Mouse (Mus musculus) heart, embryonic 15.5 days (tissue): ENCODE data around the gene Fads2. TPM values are rescaled to one million over a fixed set of nuclear protein-coding genes. Genes with fewer than 3 reads are reported as not detected.

Experiments used
- ATAC-seq: fragments of 200-750 bp; cut with Nextera tagmentation; replicated peaks from 2 replicates; pipeline ENCODE4 v1.8.0; 2017; ENCODE audit warnings: low read depth, moderate TSS enrichment; ENCODE audit not compliant: insufficient number of reproducible peaks, insufficient read depth, low FRiP score
- H3K27ac ChIP-seq: fragments of 300-500 bp; sonication (generic); 2 replicates; pipeline ENCODE4 v1.5.1; 2015; ENCODE audit warnings: mild to moderate bottlenecking, inconsistent platforms
- H3K27me3 ChIP-seq: fragments of 300-500 bp; sonication (generic); 2 replicates; pipeline ENCODE4 v1.6.1; 2015; ENCODE audit warnings: inconsistent platforms
- H3K36me3 ChIP-seq: fragments of 300-500 bp; sonication (generic); 2 replicates; pipeline ENCODE4 v1.6.1; 2015; ENCODE audit warnings: mild to moderate bottlenecking, inconsistent platforms
- H3K4me1 ChIP-seq: fragments of 300-500 bp; sonication (generic); replicated peaks from 2 replicates; pipeline ENCODE4 v1.6.1; 2015; ENCODE audit warnings: inconsistent platforms
- H3K4me2 ChIP-seq: fragments of 300-500 bp; sonication (generic); 2 replicates; pipeline ENCODE4 v1.6.1; 2015; ENCODE audit warnings: inconsistent platforms, mild to moderate bottlenecking, moderate library complexity
- H3K4me3 ChIP-seq: fragments of 300-500 bp; sonication (generic); 2 replicates; pipeline ENCODE4 v1.5.1; 2015; ENCODE audit warnings: mild to moderate bottlenecking, inconsistent platforms
- H3K9ac ChIP-seq: fragments of 300-500 bp; sonication (generic); 2 replicates; pipeline ENCODE4 v1.6.1; 2015; ENCODE audit warnings: mild to moderate bottlenecking, inconsistent platforms
- H3K9me3 ChIP-seq: fragments of 300-500 bp; sonication (generic); replicated peaks from 2 replicates; pipeline ENCODE4 v1.6.1; 2016; ENCODE audit warnings: inconsistent platforms
- WGBS: fragments of 180-500 bp; shearing (Covaris S2); methylation state at CpG from one replicate; pipeline ENCODE4 v1.1.7; 2015; ENCODE audit warnings: mixed read lengths; 5-methylcytosine and 5-hydroxymethylcytosine counted together
- polyA plus RNA-seq: library from polyadenylated mRNA; unstranded; fragments of >200 nt; fragmentation: Nextera tagmentation; extraction: Ambion mirVana; gene quantifications from 2 replicates; pipeline ENCODE4 v1.2.1, GENCODE M21; 2015

Gene Fads2
- polyA plus RNA-seq, 1 experiment from 2014 or later, result 29.3 TPM

DNA sequence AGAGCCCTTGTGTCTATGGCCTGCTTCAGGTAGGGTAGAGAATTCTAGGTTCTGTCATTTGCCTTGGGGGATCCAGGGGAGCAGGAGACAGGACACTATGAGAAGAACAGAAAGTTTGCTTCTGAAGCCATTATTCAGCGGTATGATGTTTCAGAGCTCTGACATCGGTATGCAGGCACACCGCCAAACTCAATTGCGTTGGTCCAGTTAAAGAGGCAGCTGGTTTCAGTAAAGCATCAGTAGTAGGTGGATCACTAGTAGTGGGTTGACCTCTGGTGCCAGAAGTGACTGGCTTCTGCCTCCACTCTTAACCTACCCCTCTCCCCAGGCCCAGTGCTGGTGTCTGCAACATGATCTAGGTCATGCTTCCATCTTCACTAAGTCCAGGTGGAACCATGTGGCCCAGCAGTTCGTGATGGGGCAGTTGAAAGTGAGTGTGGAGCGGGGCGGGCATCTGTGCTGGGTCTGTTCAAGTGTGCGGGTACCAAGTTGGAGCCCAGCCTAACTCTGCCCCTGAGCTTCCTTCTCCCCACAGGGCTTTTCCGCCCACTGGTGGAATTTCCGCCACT lies 47.8 kb downstream of the Fads2 start:
- 93% methylated on average over 10 of the region's 10 CpGs for WGBS
- H3K4me1 ChIP-seq, result peaks cover 26% of the 10 kb centered on the region
- H3K27me3 ChIP-seq, result no peaks in the 10 kb centered on the region
- H3K4me3 ChIP-seq, result no peak overlapping the region
- ATAC-seq, result no peak
- H3K9ac ChIP-seq, result no peak overlapping the region
- no peak overlapping the region for H3K4me2 ChIP-seq
- peaks cover 63% of the 10 kb centered on the region for H3K36me3 ChIP-seq
- H3K27ac ChIP-seq, result no peak overlapping the region
- no peaks in the 10 kb centered on the region for H3K9me3 ChIP-seq

DNA sequence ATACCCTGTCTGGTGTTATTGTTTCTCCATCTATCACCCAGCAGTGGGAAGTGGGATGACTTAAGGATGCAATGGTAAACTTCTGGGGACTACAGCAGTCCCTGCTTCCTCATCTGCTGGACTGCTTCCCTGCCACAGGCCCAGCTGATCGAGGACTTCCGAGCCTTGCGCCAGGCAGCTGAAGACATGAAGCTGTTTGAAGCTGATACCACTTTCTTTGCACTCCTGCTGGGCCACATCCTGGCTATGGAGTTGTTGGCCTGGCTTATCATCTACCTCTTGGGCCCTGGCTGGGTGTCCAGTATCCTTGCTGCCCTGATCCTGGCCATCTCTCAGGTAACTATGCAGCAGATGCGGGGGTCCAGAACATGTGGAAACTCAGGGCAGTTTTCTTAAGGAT lies 48.8 kb downstream of the Fads2 start:
- H3K4me3 ChIP-seq, result no peak overlapping the region
- no peak overlapping the region for H3K27ac ChIP-seq
- H3K9ac ChIP-seq, result no peak overlapping the region
- H3K36me3 ChIP-seq, result peaks cover 52% of the 10 kb centered on the region
- H3K9me3 ChIP-seq, result no peaks in the 10 kb centered on the region
- 87% methylated on average over 4 of the region's 4 CpGs for WGBS
- H3K4me1 ChIP-seq, result peaks cover 30% of the 10 kb centered on the region
- H3K27me3 ChIP-seq, result no peaks in the 10 kb centered on the region
- ATAC-seq, result no peak
- no peak overlapping the region for H3K4me2 ChIP-seq

- H3K36me3 ChIP-seq, result peaks cover 30% of the 10 kb centered on the region
- H3K4me3 ChIP-seq, result no peak overlapping the region
- H3K27me3 ChIP-seq, result no peaks in the 10 kb centered on the region
- H3K4me1 ChIP-seq, result peaks cover 52% of the 10 kb centered on the region
- no peaks in the 10 kb centered on the region for H3K9me3 ChIP-seq
- H3K27ac ChIP-seq, result no peak overlapping the region
- WGBS, result 63% methylated on average over 2 of the region's 2 CpGs
- H3K4me2 ChIP-seq, result no peak overlapping the region
- no peak for ATAC-seq
- no peak overlapping the region for H3K9ac ChIP-seq
Observed at GRCm38 (mm10) chr19:10050438-10050837, 51.1 kb downstream of the Fads2 start.

- H3K36me3 ChIP-seq, result peaks cover 21% of the 10 kb centered on the region
- no peak overlapping the region for H3K9ac ChIP-seq
- H3K27ac ChIP-seq, result no peak overlapping the region
- H3K4me2 ChIP-seq, result no peak overlapping the region
- no peak overlapping the region for H3K4me3 ChIP-seq
- peaks cover 60% of the 10 kb centered on the region for H3K4me1 ChIP-seq
- H3K27me3 ChIP-seq, result no peaks in the 10 kb centered on the region
- ATAC-seq, result no peak; the same call in 1 of the 2 replicates
- H3K9me3 ChIP-seq, result no peaks in the 10 kb centered on the region
Observed at GRCm38 (mm10) chr19:10049533-10049932, 52.0 kb downstream of the Fads2 start.

GRCm38 (mm10) chr19:10046983-10047382 lies 54.6 kb downstream of the Fads2 start:
- no peak overlapping the region for H3K4me3 ChIP-seq
- H3K27ac ChIP-seq, result peak overlapping the region; percentile 66
- 26% methylated on average over 3 of the region's 3 CpGs for whole genome bisulfite sequencing
- H3K27me3 ChIP-seq, result no peaks in the 10 kb centered on the region
- no peaks in the 10 kb centered on the region for H3K36me3 ChIP-seq
- no peak overlapping the region for H3K4me2 ChIP-seq
- no peaks in the 10 kb centered on the region for H3K9me3 ChIP-seq
- no peak for ATAC-seq
- H3K4me1 ChIP-seq, result peaks cover 84% of the 10 kb centered on the region
- H3K9ac ChIP-seq, result no peak overlapping the region

- Histone ChIP-seq H3K9ac (no peak overlapping the region), H3K4me3 (no peak overlapping the region), H3K36me3 (no peaks in the 10 kb centered on the region), H3K4me1 (peaks cover 86% of the 10 kb centered on the region), H3K27ac (peak overlapping the region; percentile 66), H3K9me3 (no peaks in the 10 kb centered on the region), H3K27me3 (no peaks in the 10 kb centered on the region), H3K4me2 (peak overlapping the region; percentile 17; the same call in 1 of the 2 replicates)
- no peak for ATAC-seq
- 20% methylated on average over 4 of the region's 4 CpGs for WGBS
Observed at GRCm38 (mm10) chr19:10046346-10046745, 55.2 kb downstream of the Fads2 start.

- H3K9me3 ChIP-seq, result no peaks in the 10 kb centered on the region
- peak overlapping the region; percentile 66 for H3K27ac ChIP-seq
- H3K4me1 ChIP-seq, result peaks cover 85% of the 10 kb centered on the region
- ATAC-seq, result no peak
- no peaks in the 10 kb centered on the region for H3K36me3 ChIP-seq
- no peak overlapping the region for H3K9ac ChIP-seq
- WGBS, result 62% methylated on average over 2 of the region's 2 CpGs
- H3K4me2 ChIP-seq, result no peak overlapping the region
- no peak overlapping the region for H3K4me3 ChIP-seq
- no peaks in the 10 kb centered on the region for H3K27me3 ChIP-seq
Observed at GRCm38 (mm10) chr19:10045707-10046106, 55.8 kb downstream of the Fads2 start.

DNA sequence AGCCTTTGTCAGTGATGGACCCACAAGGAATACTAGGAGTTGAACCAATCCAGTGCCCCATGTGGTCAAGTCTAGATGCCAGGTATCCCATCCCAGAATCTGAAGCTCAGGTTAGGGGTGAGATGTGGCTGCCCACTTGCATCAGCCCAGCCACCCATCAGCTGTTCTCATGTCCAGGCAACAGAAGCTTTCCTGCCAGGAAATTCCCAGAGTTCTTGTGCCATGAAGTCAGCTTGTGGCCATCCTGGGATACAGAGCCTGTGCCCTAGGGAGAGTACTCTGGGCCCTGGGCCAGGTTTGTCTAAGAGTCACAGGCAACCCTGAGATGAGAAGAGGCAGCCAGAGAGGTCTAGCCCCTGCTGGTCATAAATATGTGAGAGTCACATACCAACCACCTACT lies 57.9 kb downstream of the Fads2 start:
- no peaks in the 10 kb centered on the region for H3K27me3 ChIP-seq
- H3K4me1 ChIP-seq, result peaks cover 87% of the 10 kb centered on the region
- no peak overlapping the region for H3K9ac ChIP-seq
- peak; percentile 45 for ATAC-seq
- peak overlapping the region; percentile 88 for H3K4me2 ChIP-seq
- H3K9me3 ChIP-seq, result no peaks in the 10 kb centered on the region
- H3K4me3 ChIP-seq, result peak overlapping the region; percentile 84
- no peaks in the 10 kb centered on the region for H3K36me3 ChIP-seq
- peak overlapping the region; percentile 90 for H3K27ac ChIP-seq

GRCm38 (mm10) chr19:10042816-10043215 lies 58.7 kb downstream of the Fads2 start:
- H3K27me3 ChIP-seq, result no peaks in the 10 kb centered on the region
- H3K9ac ChIP-seq, result peak overlapping the region; percentile 85
- H3K9me3 ChIP-seq, result no peaks in the 10 kb centered on the region
- H3K4me1 ChIP-seq, result peaks cover 90% of the 10 kb centered on the region
- WGBS, result 57% methylated on average over 4 of the region's 4 CpGs
- peak overlapping the region; percentile 90 for H3K27ac ChIP-seq
- peak overlapping the region; percentile 84 for H3K4me3 ChIP-seq
- ATAC-seq, result no peak; the same call in 1 of the 2 replicates
- peak overlapping the region; percentile 88 for H3K4me2 ChIP-seq
- H3K36me3 ChIP-seq, result no peaks in the 10 kb centered on the region

- Histone ChIP-seq H3K4me1 (peaks cover 90% of the 10 kb centered on the region), H3K27ac (peak overlapping the region; percentile 90), H3K4me3 (peak overlapping the region; percentile 84), H3K9ac (peak overlapping the region; percentile 85), H3K27me3 (no peaks in the 10 kb centered on the region), H3K9me3 (no peaks in the 10 kb centered on the region), H3K4me2 (peak overlapping the region; percentile 88), H3K36me3 (no peaks in the 10 kb centered on the region)
- 26% methylated on average over 6 of the region's 6 CpGs for WGBS
- no peak; the same call in 1 of the 2 replicates for ATAC-seq
Observed at GRCm38 (mm10) chr19:10042232-10042631, 59.3 kb downstream of the Fads2 start.

DNA sequence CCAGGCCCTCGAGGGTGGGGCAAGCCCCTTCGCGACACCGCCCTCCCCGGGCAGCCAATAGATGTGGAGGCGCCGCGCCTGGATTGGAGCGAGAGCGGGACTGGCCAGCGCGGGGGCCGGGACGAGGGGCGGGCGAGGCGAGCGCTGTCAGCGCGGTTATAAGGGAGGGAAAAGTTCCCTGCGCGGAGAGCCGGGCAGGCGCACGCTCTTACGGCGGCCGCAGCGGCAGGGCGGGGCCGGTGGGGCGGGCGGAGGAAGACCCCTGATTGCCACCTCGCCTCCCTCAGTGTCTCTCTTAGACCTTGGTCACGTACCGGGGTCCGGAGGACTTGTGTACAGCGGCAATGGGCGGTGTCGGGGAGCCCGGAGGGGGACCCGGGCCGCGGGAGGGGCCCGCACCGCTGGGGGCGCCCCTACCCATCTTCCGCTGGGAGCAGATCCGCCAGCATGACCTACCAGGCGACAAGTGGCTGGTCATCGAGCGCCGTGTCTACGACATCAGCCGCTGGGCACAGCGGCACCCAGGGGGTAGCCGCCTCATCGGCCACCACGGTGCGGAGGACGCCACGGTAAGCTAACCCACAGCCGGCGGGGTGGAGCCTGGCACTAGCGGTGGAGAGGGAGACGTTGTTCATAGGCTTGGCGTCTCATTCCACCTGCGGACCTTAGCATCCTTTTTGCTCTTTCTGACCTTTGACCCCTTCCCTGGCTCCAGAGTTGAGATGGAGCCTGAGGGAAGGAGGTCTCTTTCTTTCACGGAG lies 60.0 kb downstream of the Fads2 start, which contains the start of gene Fads3:
TSS of gene Fads3 (plus strand) at position 182 of the 761 bp plus-strand sequence.
- Histone ChIP-seq H3K4me2 (peak within 1 kb of the TSS; percentile 88), H3K9ac (peak within 1 kb of the TSS; percentile 85), H3K27me3 (no peaks in the 10 kb centered on the region), H3K4me1 (peaks cover 84% of the 10 kb centered on the region), H3K9me3 (no peaks in the 10 kb centered on the region), H3K36me3 (no peaks in the 10 kb centered on the region), H3K4me3 (peak within 1 kb of the TSS; percentile 84), H3K27ac (peak within 1 kb of the TSS; percentile 90)
- WGBS, result under 1% methylated on average over 68 of the region's 69 CpGs
- ATAC-seq, result peak; percentile 82
